Mouse (Mus musculus): ENCODE data around the gene Fam69a. TPM values are rescaled to one million over a fixed set of nuclear protein-coding genes. Genes with fewer than 3 reads are reported as not detected.
A peak's percentile ranks its signal among the peaks of the same experiment; 100 is the strongest.
"Not testable (repeated sequence)": the region's sequence is repeated elsewhere in the genome, so short reads cannot be mapped to it uniquely, and the experiment has no call there.

Gene Fam69a
- polyA plus RNA-seq, 1 experiment from 2014 or later: 22.7 TPM

GRCm38 (mm10) chr5:107941222-107941621 is 45.7 kb downstream of the Fam69a start:
- 35% methylated on average over 6 of the region's 6 CpGs for WGBS
- Histone ChIP-seq H3K9ac (no peak overlapping the region), H3K27ac (peak overlapping the region; percentile 59; the same call in 1 of the 2 replicates), H3K36me3 (no peaks in the 10 kb centered on the region), H3K27me3 (no peaks in the 10 kb centered on the region), H3K4me3 (no peak overlapping the region), H3K4me1 (0 out of 2 replicates have a peak, but pooled peaks cover 8% of the 10 kb centered on the region), H3K9me3 (no peaks in the 10 kb centered on the region), H3K4me2 (no peak overlapping the region)
- ATAC-seq (ENCODE audit: borderline replicate concordance, extremely low read depth, low FRiP score, low TSS enrichment): peak; percentile 68; the same call in 1 of the 2 replicates

GRCm38 (mm10) chr5:107939701-107940100 is 47.2 kb downstream of the Fam69a start:
- Histone ChIP-seq H3K4me1 (0 out of 2 replicates have a peak, but pooled peaks cover 8% of the 10 kb centered on the region), H3K9me3 (no peaks in the 10 kb centered on the region), H3K36me3 (no peaks in the 10 kb centered on the region), H3K4me2 (no peak overlapping the region), H3K9ac (no peak overlapping the region), H3K4me3 (no peak overlapping the region), H3K27ac (no peak overlapping the region), H3K27me3 (no peaks in the 10 kb centered on the region)
- 76% methylated on average over 3 of the region's 3 CpGs for WGBS
- no peak for ATAC-seq (ENCODE audit: borderline replicate concordance, extremely low read depth, low FRiP score, low TSS enrichment)

GRCm38 (mm10) chr5:107938886-107939285 is 48.0 kb downstream of the Fam69a start:
- no peak for ATAC-seq (ENCODE audit: borderline replicate concordance, extremely low read depth, low FRiP score, low TSS enrichment)
- H3K27me3 ChIP-seq: no peaks in the 10 kb centered on the region

GRCm38 (mm10) chr5:107938483-107938882 is 48.4 kb downstream of the Fam69a start:
- H3K4me3 ChIP-seq; H3K36me3 ChIP-seq; H3K4me1 ChIP-seq; H3K27me3 ChIP-seq; H3K9ac ChIP-seq; H3K9me3 ChIP-seq; H3K4me2 ChIP-seq; H3K27ac ChIP-seq; ATAC-seq (ENCODE audit: borderline replicate concordance, extremely low read depth, low FRiP score, low TSS enrichment): not testable (repeated sequence)
- WGBS: 71% methylated on average over 1 of the region's 1 CpGs

More at GRCm38 (mm10) chr5:107938886-107939285, 48.0 kb downstream of the Fam69a start:
- 0 out of 2 replicates have a peak, but pooled peaks cover 8% of the 10 kb centered on the region for H3K4me1 ChIP-seq
- H3K4me3 ChIP-seq: no peak overlapping the region
- H3K9ac ChIP-seq: no peak overlapping the region
- H3K4me2 ChIP-seq: no peak overlapping the region
- WGBS: 79% methylated on average over 2 of the region's 2 CpGs
- no peaks in the 10 kb centered on the region for H3K9me3 ChIP-seq
- H3K36me3 ChIP-seq: no peaks in the 10 kb centered on the region
- H3K27ac ChIP-seq: no peak overlapping the region

- no peak for ATAC-seq (ENCODE audit: borderline replicate concordance, extremely low read depth, low FRiP score, low TSS enrichment)
- no peaks in the 10 kb centered on the region for H3K36me3 ChIP-seq
- no peaks in the 10 kb centered on the region for H3K27me3 ChIP-seq
- no peak overlapping the region for H3K9ac ChIP-seq
- WGBS: 86% methylated on average over 10 of the region's 10 CpGs
- H3K4me2 ChIP-seq: no peak overlapping the region
- H3K27ac ChIP-seq: no peak overlapping the region
- peaks cover 8% of the 10 kb centered on the region; the same call in 1 of the 2 replicates for H3K4me1 ChIP-seq
- H3K9me3 ChIP-seq: no peaks in the 10 kb centered on the region
- no peak overlapping the region for H3K4me3 ChIP-seq
These were observed 50.1 kb downstream of the Fam69a start for GRCm38 (mm10) chr5:107936625-107937389.

GRCm38 (mm10) chr5:107934770-107935543 is 51.9 kb downstream of the Fam69a start:
- ATAC-seq (ENCODE audit: borderline replicate concordance, extremely low read depth, low FRiP score, low TSS enrichment): no peak
- H3K27ac ChIP-seq: no peak overlapping the region
- peaks cover 5% of the 10 kb centered on the region; the same call in 1 of the 2 replicates for H3K4me1 ChIP-seq
- 85% methylated on average over 10 of the region's 10 CpGs for WGBS
- no peak overlapping the region for H3K4me2 ChIP-seq
- no peaks in the 10 kb centered on the region for H3K36me3 ChIP-seq
- H3K4me3 ChIP-seq: no peak overlapping the region
- no peak overlapping the region for H3K9ac ChIP-seq
- no peaks in the 10 kb centered on the region for H3K9me3 ChIP-seq
- no peaks in the 10 kb centered on the region for H3K27me3 ChIP-seq

GRCm38 (mm10) chr5:107933202-107933974 is 53.5 kb downstream of the Fam69a start:
- Histone ChIP-seq H3K27me3 (no peaks in the 10 kb centered on the region), H3K4me1 (peaks cover 5% of the 10 kb centered on the region; the same call in 1 of the 2 replicates), H3K9ac (no peak overlapping the region), H3K36me3 (no peaks in the 10 kb centered on the region), H3K4me3 (no peak overlapping the region), H3K4me2 (no peak overlapping the region), H3K27ac (no peak overlapping the region), H3K9me3 (no peaks in the 10 kb centered on the region)
- WGBS: 68% methylated on average over 4 of the region's 4 CpGs
- no peak for ATAC-seq (ENCODE audit: borderline replicate concordance, extremely low read depth, low FRiP score, low TSS enrichment)

- 38% methylated on average over 2 of the region's 2 CpGs for WGBS
- peaks cover 5% of the 10 kb centered on the region; the same call in 1 of the 2 replicates for H3K4me1 ChIP-seq
- no peaks in the 10 kb centered on the region for H3K27me3 ChIP-seq
- no peak for ATAC-seq (ENCODE audit: borderline replicate concordance, extremely low read depth, low FRiP score, low TSS enrichment)
- no peak overlapping the region for H3K9ac ChIP-seq
- no peaks in the 10 kb centered on the region for H3K9me3 ChIP-seq
- H3K27ac ChIP-seq: no peak overlapping the region
- no peaks in the 10 kb centered on the region for H3K36me3 ChIP-seq
- H3K4me3 ChIP-seq: no peak overlapping the region
- no peak overlapping the region for H3K4me2 ChIP-seq
These were observed 54.3 kb downstream of the Fam69a start for GRCm38 (mm10) chr5:107932556-107932955.

- WGBS: 67% methylated on average over 11 of the region's 11 CpGs
- H3K4me1 ChIP-seq: no peaks in the 10 kb centered on the region
- no peak for ATAC-seq (ENCODE audit: borderline replicate concordance, extremely low read depth, low FRiP score, low TSS enrichment)
- no peak overlapping the region for H3K4me3 ChIP-seq
- no peak overlapping the region for H3K9ac ChIP-seq
- no peaks in the 10 kb centered on the region for H3K9me3 ChIP-seq
- no peaks in the 10 kb centered on the region for H3K36me3 ChIP-seq
- no peak overlapping the region for H3K4me2 ChIP-seq
- no peaks in the 10 kb centered on the region for H3K27me3 ChIP-seq
- no peak overlapping the region; the same call in 1 of the 2 replicates for H3K27ac ChIP-seq
These were observed 60.2 kb downstream of the Fam69a start for GRCm38 (mm10) chr5:107926550-107927249.

- Histone ChIP-seq H3K4me3 (no peak overlapping the region), H3K9me3 (no peaks in the 10 kb centered on the region), H3K4me1 (no peaks in the 10 kb centered on the region), H3K27ac (no peak overlapping the region), H3K27me3 (no peaks in the 10 kb centered on the region), H3K9ac (no peak overlapping the region), H3K36me3 (no peaks in the 10 kb centered on the region), H3K4me2 (no peak overlapping the region)
- WGBS: 79% methylated on average over 8 of the region's 8 CpGs
- ATAC-seq (ENCODE audit: borderline replicate concordance, extremely low read depth, low FRiP score, low TSS enrichment): no peak
These were observed 62.3 kb downstream of the Fam69a start for GRCm38 (mm10) chr5:107924564-107924963.

GRCm38 (mm10) chr5:107922836-107923235 is 64.0 kb downstream of the Fam69a start:
- no peak overlapping the region for H3K9ac ChIP-seq
- H3K4me2 ChIP-seq: no peak overlapping the region
- no peak for ATAC-seq (ENCODE audit: borderline replicate concordance, extremely low read depth, low FRiP score, low TSS enrichment)
- H3K27ac ChIP-seq: no peak overlapping the region
- H3K27me3 ChIP-seq: no peaks in the 10 kb centered on the region
- no peaks in the 10 kb centered on the region for H3K4me1 ChIP-seq
- H3K4me3 ChIP-seq: no peak overlapping the region
- WGBS: 86% methylated on average over 1 of the region's 1 CpGs
- H3K36me3 ChIP-seq: no peaks in the 10 kb centered on the region
- H3K9me3 ChIP-seq: no peaks in the 10 kb centered on the region

All from lung, embryonic 15.5 days (tissue).